Mouse (Mus musculus) liver, embryonic 13.5 days (tissue): Measurements from ENCODE around the gene Wdr20. TPM values are rescaled to one million over a fixed set of nuclear protein-coding genes. Genes with fewer than 3 reads are reported as not detected.
A peak's percentile ranks its signal among the peaks of the same experiment; 100 is the strongest.
"Not testable (repeated sequence)": the region's sequence is repeated elsewhere in the genome, so short reads cannot be mapped to it uniquely, and the experiment has no call there.

ENCODE experiments used
- ATAC-seq: fragments of 200-750 bp; cut with Nextera tagmentation; 2 replicates; pipeline ENCODE4 v1.8.0; 2017; ENCODE audit warnings: low read depth, mild to moderate bottlenecking, moderate number of reproducible peaks, moderate library complexity
- DNase-seq: peaks from one replicate; pipeline ENCODE4 v3.0.0; 2022
- H3K27ac ChIP-seq: fragments of 300-500 bp; sonication (generic); 2 replicates; pipeline ENCODE4 v1.5.1; 2015; ENCODE audit warnings: moderate library complexity, mild to moderate bottlenecking, inconsistent platforms
- H3K27me3 ChIP-seq: fragments of 300-500 bp; sonication (generic); 2 replicates; pipeline ENCODE4 v1.6.1; 2015; ENCODE audit warnings: mild to moderate bottlenecking, inconsistent platforms
- H3K36me3 ChIP-seq: fragments of 300-500 bp; sonication (generic); 2 replicates; pipeline ENCODE4 v1.6.1; 2015; ENCODE audit warnings: mild to moderate bottlenecking, inconsistent platforms
- H3K4me1 ChIP-seq: fragments of 300-500 bp; sonication (generic); replicated peaks from 2 replicates; pipeline ENCODE4 v1.6.1; 2015; ENCODE audit warnings: inconsistent platforms
- H3K4me2 ChIP-seq: fragments of 300-500 bp; sonication (generic); 2 replicates; pipeline ENCODE4 v1.6.1; 2015; ENCODE audit warnings: inconsistent platforms, mild to moderate bottlenecking, moderate library complexity
- H3K4me3 ChIP-seq: fragments of 300-500 bp; sonication (generic); replicated peaks from 2 replicates; pipeline ENCODE4 v1.5.1; 2015; ENCODE audit warnings: mild to moderate bottlenecking, inconsistent platforms
- H3K9ac ChIP-seq: fragments of 300-500 bp; sonication (generic); 2 replicates; pipeline ENCODE4 v1.6.1; 2015; ENCODE audit warnings: mild to moderate bottlenecking, inconsistent platforms
- H3K9me3 ChIP-seq: fragments of 300-500 bp; sonication (generic); replicated peaks from 2 replicates; pipeline ENCODE4 v1.6.1; 2016; ENCODE audit warnings: inconsistent platforms
- WGBS: fragments of 180-500 bp; shearing (Covaris S2); methylation state at CpG from one replicate; pipeline ENCODE4 v1.1.7; 2015; ENCODE audit not compliant: insufficient replicate concordance; 5-methylcytosine and 5-hydroxymethylcytosine counted together
- polyA plus RNA-seq: library from polyadenylated mRNA; unstranded; fragments of >200 nt; fragmentation: Nextera tagmentation; extraction: Ambion mirVana; gene quantifications from 2 replicates; pipeline ENCODE4 v1.2.1, GENCODE M21; 2015

Gene Wdr20
- polyA plus RNA-seq, 1 experiment from 2014 or later, result 9.4 TPM

DNA sequence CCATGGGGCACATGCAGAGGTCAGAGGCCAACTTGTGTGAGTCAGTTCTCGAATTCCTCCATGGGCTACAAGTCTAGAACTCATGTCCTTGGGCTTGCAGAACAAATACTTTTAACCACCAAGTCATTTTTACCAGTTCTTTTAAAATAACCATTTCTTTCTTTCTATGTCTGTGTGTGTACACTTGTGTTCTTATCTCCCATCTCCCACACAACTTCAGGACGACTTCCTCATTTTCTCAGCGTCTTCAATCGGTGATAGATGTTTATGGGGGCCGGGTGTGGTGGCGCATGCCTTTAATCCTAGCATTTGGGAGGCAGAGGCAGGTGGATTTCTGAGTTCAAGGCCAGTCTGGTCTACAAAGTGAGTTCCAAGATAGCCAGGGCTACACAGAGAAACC lies 23.5 kb upstream of the Wdr20 start:
- no peaks in the 10 kb centered on the region for H3K36me3 ChIP-seq
- H3K9me3 ChIP-seq, result no peaks in the 10 kb centered on the region
- H3K4me1 ChIP-seq, result no peaks in the 10 kb centered on the region
- H3K9ac ChIP-seq, result no peak overlapping the region
- no peak for ATAC-seq
- WGBS, result 29% methylated on average over 6 of the region's 6 CpGs
- no peak for DNase-seq
- peaks cover 20% of the 10 kb centered on the region for H3K27me3 ChIP-seq
- no peak overlapping the region for H3K4me2 ChIP-seq
- no peak overlapping the region for H3K4me3 ChIP-seq
- no peak overlapping the region for H3K27ac ChIP-seq

DNA sequence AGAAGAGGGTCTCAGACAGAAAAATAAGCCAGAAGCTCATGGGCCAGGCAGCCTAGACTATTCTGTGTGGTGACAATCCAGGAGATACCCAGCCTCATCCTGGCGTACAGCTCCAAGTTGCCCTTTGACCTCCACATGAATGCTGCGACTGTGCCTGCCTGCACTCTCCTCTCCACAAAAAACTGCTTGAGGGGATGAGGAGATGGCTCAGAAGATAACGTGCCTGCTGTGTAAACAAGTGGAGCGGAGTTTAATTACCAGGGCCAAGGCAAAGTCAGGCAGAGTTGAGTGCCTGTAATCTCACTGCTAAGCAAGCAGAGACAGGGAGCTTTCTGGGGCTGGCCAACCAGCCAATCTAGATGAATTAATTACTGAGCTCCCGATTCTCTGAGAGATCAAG lies 21.7 kb upstream of the Wdr20 start:
- H3K4me3 ChIP-seq, result no peak overlapping the region
- peaks cover 36% of the 10 kb centered on the region for H3K27me3 ChIP-seq
- H3K9ac ChIP-seq, result no peak overlapping the region
- no peak for ATAC-seq
- no peaks in the 10 kb centered on the region for H3K36me3 ChIP-seq
- H3K4me1 ChIP-seq, result no peaks in the 10 kb centered on the region
- no peak overlapping the region for H3K4me2 ChIP-seq
- no peaks in the 10 kb centered on the region for H3K9me3 ChIP-seq
- 39% methylated on average over 5 of the region's 5 CpGs for WGBS
- DNase-seq, result no peak
- no peak overlapping the region for H3K27ac ChIP-seq

DNA sequence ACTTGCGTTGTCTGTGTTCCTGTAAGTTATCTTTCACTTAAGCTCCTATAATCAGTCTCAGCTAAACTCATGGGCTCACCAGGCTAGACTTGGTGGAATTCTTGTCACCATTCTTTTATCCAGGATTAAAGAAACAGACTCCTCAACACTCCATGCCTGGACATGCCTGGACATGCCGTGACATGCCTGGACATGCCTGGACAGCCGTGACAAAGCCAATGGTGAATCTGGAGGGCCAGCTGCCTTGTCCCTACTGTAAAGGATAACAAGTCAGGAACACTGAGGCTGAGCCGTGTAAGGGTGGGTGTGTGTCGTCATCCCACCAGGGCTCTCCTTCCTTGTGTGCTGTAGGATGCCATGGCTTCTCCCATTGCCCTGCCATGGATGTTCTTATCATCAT lies 12.7 kb upstream of the Wdr20 start:
- H3K36me3 ChIP-seq, result no peaks in the 10 kb centered on the region
- peaks cover 12% of the 10 kb centered on the region for H3K4me1 ChIP-seq
- ATAC-seq (no peak), DNase-seq (no peak)
- no peak overlapping the region for H3K27ac ChIP-seq
- no peak overlapping the region for H3K4me2 ChIP-seq
- H3K27me3 ChIP-seq, result peaks cover 27% of the 10 kb centered on the region
- no peak overlapping the region for H3K4me3 ChIP-seq
- no peaks in the 10 kb centered on the region for H3K9me3 ChIP-seq
- WGBS, result 85% methylated on average over 5 of the region's 5 CpGs
- H3K9ac ChIP-seq, result no peak overlapping the region

DNA sequence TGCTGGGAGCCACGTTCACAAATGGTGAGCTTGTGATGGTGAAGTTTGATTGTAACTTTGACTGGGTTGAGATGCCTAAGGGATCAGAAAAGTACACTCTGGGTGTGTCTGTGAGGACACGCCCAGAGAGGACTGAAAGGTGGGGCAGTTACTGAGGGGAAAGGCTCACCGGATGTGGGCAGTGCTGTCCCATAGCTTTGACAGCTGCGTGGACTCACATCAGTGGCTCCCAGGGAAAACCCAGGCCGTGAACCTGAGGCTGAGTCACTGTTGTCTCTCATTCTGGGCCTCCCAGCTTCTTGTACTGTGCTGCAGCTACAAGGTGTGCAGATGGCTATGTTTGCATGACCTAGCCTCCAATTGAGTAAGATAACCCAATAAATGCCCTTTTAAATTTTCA lies 12.3 kb upstream of the Wdr20 start:
- Histone ChIP-seq H3K9ac (no peak overlapping the region), H3K27ac (no peak overlapping the region), H3K27me3 (peaks cover 23% of the 10 kb centered on the region), H3K36me3 (no peaks in the 10 kb centered on the region), H3K4me2 (no peak overlapping the region), H3K4me3 (no peak overlapping the region), H3K9me3 (no peaks in the 10 kb centered on the region), H3K4me1 (peaks cover 12% of the 10 kb centered on the region)
- 38% methylated on average over 5 of the region's 5 CpGs for WGBS
- DNase-seq (no peak), ATAC-seq (no peak)

DNA sequence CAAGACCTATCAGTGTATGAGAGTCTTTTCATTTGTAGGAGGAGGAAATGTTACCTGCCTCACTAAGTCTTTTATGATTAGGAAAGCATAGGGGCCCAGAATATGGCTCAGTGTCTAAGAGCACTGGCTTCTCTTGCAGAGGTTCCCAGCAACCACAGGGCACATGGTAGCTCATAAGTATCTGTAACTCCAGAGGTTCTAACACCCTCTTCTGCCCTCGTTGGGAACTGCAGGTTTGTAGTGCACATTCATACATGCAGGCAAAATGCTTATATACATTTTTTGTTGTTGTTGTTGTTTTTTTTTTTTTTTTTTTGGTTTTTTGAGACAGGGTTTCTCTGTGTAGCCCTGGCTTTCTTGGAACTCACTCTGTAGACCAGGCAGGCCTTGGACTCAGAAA lies 11.3 kb upstream of the Wdr20 start:
- H3K36me3 ChIP-seq, result no peaks in the 10 kb centered on the region
- H3K4me3 ChIP-seq, result no peak overlapping the region
- peaks cover 15% of the 10 kb centered on the region for H3K27me3 ChIP-seq
- no peak overlapping the region for H3K4me2 ChIP-seq
- WGBS, result 38% methylated on average over 1 of the region's 1 CpGs
- DNase-seq (no peak), ATAC-seq (no peak)
- peaks cover 12% of the 10 kb centered on the region for H3K4me1 ChIP-seq
- no peaks in the 10 kb centered on the region for H3K9me3 ChIP-seq
- no peak overlapping the region for H3K27ac ChIP-seq
- H3K9ac ChIP-seq, result no peak overlapping the region

DNA sequence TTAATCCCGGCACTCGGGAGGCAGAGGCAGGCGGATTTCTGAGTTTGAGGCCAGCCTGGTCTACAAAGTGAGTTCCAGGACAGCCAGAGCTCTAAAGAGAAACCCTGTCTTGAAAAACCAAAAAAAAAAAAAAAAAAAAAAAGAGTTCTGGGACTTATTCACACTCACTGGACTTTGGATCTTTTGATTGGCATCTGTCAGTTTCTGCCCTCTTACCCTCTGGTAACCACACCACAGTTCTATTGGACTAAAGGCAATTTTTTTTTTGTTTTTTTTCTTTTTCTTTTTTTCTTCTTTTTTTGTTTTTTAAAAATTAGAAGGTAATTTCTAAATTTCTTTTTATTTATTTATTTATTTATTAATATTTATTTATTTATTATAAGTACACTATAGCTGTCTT lies 4.5 kb upstream of the Wdr20 start:
- not testable (repeated sequence) for H3K4me1 ChIP-seq, H3K9me3 ChIP-seq, H3K4me3 ChIP-seq, DNase-seq, ATAC-seq, H3K4me2 ChIP-seq, H3K9ac ChIP-seq, H3K36me3 ChIP-seq, H3K27ac ChIP-seq
- 90% methylated on average over 3 of the region's 3 CpGs for WGBS
- H3K27me3 ChIP-seq, result peaks cover 23% of the 10 kb centered on the region

DNA sequence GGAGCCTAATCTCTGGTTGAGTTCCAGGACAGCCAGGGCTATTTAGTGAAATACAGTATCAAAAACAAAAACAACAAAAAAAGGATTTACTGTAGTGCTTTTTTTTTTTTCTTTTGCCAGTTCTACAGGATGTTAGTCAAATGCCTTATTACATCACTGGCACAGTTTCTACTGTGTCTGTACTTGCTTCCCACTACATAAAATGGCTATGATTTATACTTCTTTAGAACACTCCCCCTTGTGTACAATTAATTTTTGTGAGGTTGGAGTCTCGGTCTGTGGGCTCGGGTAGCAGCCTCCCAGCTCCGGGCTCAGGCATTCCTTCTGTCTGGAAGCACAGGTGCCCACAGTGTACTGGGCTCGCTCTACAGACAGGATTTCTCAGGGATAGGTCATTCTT lies 1.1 kb upstream of the Wdr20 start:
- H3K4me3 ChIP-seq, result peak overlapping the region; percentile 99
- WGBS, result 24% methylated on average over 4 of the region's 4 CpGs
- H3K9me3 ChIP-seq, result no peaks in the 10 kb centered on the region
- peak overlapping the region; percentile 94 for H3K4me2 ChIP-seq
- no peak for ATAC-seq
- no peak for DNase-seq
- H3K36me3 ChIP-seq, result no peaks in the 10 kb centered on the region
- H3K4me1 ChIP-seq, result peaks cover 30% of the 10 kb centered on the region
- H3K27ac ChIP-seq, result no peak overlapping the region
- peaks cover 17% of the 10 kb centered on the region for H3K27me3 ChIP-seq
- H3K9ac ChIP-seq, result peak overlapping the region; percentile 77

DNA sequence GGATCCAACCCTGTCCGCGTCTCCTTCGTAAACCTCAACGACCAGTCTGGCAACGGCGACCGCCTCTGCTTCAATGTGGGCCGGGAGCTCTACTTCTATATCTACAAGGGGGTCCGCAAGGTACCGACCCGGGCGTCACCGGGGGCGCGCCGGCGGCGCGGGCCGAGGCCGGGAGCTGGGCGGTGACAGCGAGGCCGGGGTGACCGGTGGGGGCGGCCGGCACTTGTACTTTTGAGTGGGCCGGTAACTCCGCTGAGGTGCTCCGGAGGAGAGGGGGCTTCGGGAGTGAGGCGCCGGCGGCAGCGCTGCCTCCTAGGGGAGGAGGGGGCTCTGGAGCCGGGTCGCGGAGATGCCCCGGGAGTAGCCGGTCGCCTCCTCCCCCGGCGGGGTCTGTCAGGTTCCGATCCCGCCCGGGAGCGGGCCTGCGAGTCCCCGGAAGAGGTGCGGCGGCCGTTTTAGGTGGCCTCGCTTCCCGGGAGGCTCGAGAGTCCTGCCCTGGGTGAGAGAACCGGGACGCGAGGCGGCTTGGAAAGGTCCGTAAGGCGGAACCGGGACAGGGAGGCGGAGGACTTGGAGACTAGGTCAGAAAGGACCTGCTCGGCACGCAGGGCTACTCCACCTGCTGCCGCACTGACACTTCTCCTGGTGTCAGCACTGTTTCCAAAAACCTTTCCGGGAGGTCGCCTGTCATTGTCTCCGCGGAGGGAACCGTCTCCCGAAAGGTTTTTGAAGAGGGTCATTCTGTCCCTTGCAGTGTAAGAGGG lies 596 bp downstream of the Wdr20 start:
- WGBS, result under 1% methylated on average over 72 of the region's 72 CpGs
- peak overlapping the region; percentile 99 for H3K9ac ChIP-seq
- H3K9me3 ChIP-seq, result no peaks in the 10 kb centered on the region
- peak overlapping the region; percentile 99 for H3K4me3 ChIP-seq
- no peak for DNase-seq
- H3K27me3 ChIP-seq, result peaks cover 17% of the 10 kb centered on the region
- peak overlapping the region; percentile 84 for H3K4me2 ChIP-seq
- 0 out of 2 replicates have a peak, but pooled peaks cover 7% of the 10 kb centered on the region for H3K36me3 ChIP-seq
- peaks cover 30% of the 10 kb centered on the region for H3K4me1 ChIP-seq
- ATAC-seq, result peak; percentile 11
- H3K27ac ChIP-seq, result peak overlapping the region; percentile 88

DNA sequence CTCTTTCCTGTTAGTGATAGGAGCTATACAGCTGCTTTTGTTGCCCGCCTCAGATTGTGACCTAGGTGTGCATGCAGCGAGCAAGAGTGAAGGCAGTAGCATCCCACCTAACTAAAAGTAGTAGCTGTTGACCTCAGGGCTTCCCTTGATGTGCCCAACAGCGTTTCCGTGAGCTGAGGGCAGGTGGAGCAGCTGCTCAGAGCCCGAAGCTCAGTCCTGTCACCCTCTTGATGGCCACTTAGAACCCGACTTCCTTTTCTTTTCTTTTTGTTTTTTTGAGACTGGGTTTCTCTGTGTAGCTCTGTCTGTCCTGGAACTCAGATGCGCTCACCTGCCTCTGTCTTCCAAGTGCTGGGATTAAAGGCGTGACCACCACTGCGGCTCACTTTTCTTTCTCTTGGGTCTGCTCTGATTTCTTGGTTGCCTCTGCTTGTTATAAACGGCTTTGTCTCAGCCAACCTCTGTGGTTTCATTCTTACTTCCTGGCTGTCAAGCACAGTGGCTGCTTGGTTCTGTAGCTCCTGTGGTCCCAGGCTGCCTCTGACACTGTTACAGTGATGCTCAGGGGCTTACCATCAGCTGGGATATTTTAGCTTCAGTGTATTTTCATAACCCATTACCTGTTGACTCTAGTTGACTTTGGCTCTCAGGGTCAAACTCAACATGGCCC lies 13.2 kb downstream of the Wdr20 start:
- Histone ChIP-seq H3K9me3 (no peaks in the 10 kb centered on the region), H3K27ac (no peak overlapping the region), H3K9ac (no peak overlapping the region), H3K27me3 (no peaks in the 10 kb centered on the region), H3K4me2 (no peak overlapping the region), H3K4me1 (peaks cover 23% of the 10 kb centered on the region), H3K4me3 (no peak overlapping the region), H3K36me3 (peaks cover 27% of the 10 kb centered on the region)
- ATAC-seq, result no peak
- WGBS, result 43% methylated on average over 10 of the region's 10 CpGs
- no peak for DNase-seq

DNA sequence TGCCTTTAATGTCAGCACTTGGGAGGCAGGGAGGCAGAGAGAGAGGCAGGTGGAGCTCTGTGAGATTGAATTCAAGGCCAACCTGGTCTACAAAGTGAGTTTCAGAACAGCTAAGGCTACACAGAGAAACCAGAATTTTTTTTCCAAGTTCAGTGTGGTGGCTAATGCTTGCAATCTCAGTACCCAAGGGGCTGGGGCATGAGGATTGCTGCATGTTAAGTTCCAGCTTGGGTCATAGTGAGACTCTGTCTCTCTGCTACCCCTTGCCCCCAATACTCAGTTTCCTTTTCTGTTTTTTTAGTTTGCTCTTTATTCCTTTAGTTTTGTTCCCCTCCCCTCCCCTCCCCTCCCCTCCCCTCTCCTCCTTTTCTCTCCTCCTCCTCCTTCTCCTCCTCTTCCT lies 15.0 kb downstream of the Wdr20 start:
- Histone ChIP-seq H3K27ac (no peak overlapping the region), H3K36me3 (peaks cover 26% of the 10 kb centered on the region)

DNA sequence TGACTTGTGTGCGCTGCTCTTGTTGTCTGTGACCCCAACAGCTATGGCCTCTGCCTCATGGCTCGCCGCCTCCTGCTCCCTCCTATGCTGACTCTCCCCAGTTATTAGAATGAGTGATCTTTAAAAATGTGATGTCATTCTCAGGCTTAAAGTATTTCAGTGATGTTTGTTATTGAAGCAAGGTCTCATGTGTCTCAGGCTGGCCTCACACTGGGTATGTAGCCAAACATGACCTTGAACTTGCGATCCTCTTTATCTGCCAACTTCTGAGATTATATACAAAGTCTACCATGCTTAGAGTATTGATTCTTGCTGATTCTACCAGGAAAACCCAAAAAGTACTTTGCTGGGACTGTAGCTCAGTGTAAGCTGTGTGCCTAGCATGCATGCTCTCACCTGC lies 16.2 kb downstream of the Wdr20 start:
- Histone ChIP-seq H3K36me3 (peaks cover 26% of the 10 kb centered on the region), H3K4me1 (peaks cover 47% of the 10 kb centered on the region), H3K4me2 (no peak overlapping the region), H3K27ac (no peak overlapping the region), H3K27me3 (no peaks in the 10 kb centered on the region), H3K9me3 (no peaks in the 10 kb centered on the region), H3K4me3 (no peak overlapping the region), H3K9ac (no peak overlapping the region)
- ATAC-seq (no peak), DNase-seq (no peak)
- 95% methylated on average over 4 of the region's 4 CpGs for WGBS

More for the DNA sequence above, 15.0 kb downstream of the Wdr20 start:
- Histone ChIP-seq H3K9me3 (no peaks in the 10 kb centered on the region), H3K4me3 (no peak overlapping the region), H3K4me2 (no peak overlapping the region), H3K27me3 (no peaks in the 10 kb centered on the region), H3K9ac (no peak overlapping the region), H3K4me1 (peaks cover 41% of the 10 kb centered on the region)
- no peak for DNase-seq
- ATAC-seq, result no peak

DNA sequence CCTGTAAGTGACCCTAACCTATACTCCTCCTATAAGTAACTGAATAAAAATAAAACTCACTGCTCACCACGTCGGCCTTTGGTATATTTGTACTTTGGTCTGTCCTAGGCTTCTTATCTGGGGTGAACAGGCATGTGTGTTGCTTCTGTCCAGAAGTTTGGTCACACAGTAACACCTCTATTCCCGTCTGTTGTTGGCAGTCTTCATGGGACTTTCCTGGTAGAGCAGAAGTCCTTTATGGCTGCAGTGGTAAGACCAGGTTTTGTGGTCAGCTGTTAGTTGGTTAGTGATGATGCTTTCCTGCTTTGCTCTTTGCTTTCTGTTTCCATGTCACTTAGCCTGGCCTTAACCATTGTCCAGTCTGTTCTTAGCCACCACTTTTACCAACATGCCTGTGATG lies 19.4 kb downstream of the Wdr20 start:
- peaks cover 26% of the 10 kb centered on the region for H3K36me3 ChIP-seq
- H3K4me3 ChIP-seq, result no peak overlapping the region
- DNase-seq, result no peak
- H3K9me3 ChIP-seq, result no peaks in the 10 kb centered on the region
- 0 out of 2 replicates have a peak overlapping the region, but pooled peaks have one; percentile 3 for H3K4me2 ChIP-seq
- peak overlapping the region; percentile 36; the same call in 1 of the 2 replicates for H3K27ac ChIP-seq
- 12% methylated on average over 3 of the region's 3 CpGs for WGBS
- no peaks in the 10 kb centered on the region for H3K27me3 ChIP-seq
- peak; percentile 67 for ATAC-seq
- H3K4me1 ChIP-seq, result peaks cover 48% of the 10 kb centered on the region
- H3K9ac ChIP-seq, result 0 out of 2 replicates have a peak overlapping the region, but pooled peaks have one; percentile 1
